Mouse (Mus musculus) ovary, postnatal 36 days (tissue): ENCODE results near the gene Sept12.

ENCODE experiments used
- DNase-seq: peaks from one replicate; pipeline ENCODE4 v3.0.0; 2022; ENCODE audit warnings: low spot score, mixed read lengths

The Sept12 gene

GRCm38 (mm10) chr16:4937351-4938190 lies 60.1 kb downstream of the Sept12 start:
- no peak for DNase-seq
